Mouse (Mus musculus) heart, postnatal 0 days (tissue): Measurements from ENCODE around the gene 4933403O08Rik. TPM values are rescaled to one million over a fixed set of nuclear protein-coding genes. Genes with fewer than 3 reads are reported as not detected.

Experiments
- ATAC-seq: fragments of 200-750 bp; cut with Nextera tagmentation; 2 replicates; pipeline ENCODE4 v1.8.0; 2017; ENCODE audit warnings: low read depth, moderate number of reproducible peaks, moderate library complexity; ENCODE audit not compliant: insufficient read depth
- DNase-seq: peaks from one replicate; pipeline ENCODE4 v3.0.0-alpha.2; 2016; ENCODE audit warnings: low spot score
- H3K27ac ChIP-seq: fragments of 300-500 bp; sonication (generic); 2 replicates; pipeline ENCODE4 v1.5.1; 2014; ENCODE audit warnings: low read depth, mild to moderate bottlenecking
- H3K27me3 ChIP-seq: fragments of 300-500 bp; sonication (generic); 2 replicates; pipeline ENCODE4 v1.6.1; 2014; ENCODE audit warnings: low read length, mixed read lengths; ENCODE audit not compliant: control insufficient read depth, insufficient read depth
- H3K36me3 ChIP-seq: fragments of 300-500 bp; sonication (generic); replicated peaks from 2 replicates; pipeline ENCODE4 v1.6.1; 2014; ENCODE audit warnings: low read length, mixed read lengths; ENCODE audit not compliant: control insufficient read depth, insufficient read depth
- H3K4me1 ChIP-seq: fragments of 300-500 bp; sonication (generic); 2 replicates; pipeline ENCODE4 v1.6.1; 2014; ENCODE audit warnings: antibody characterized with exemption; ENCODE audit not compliant: control insufficient read depth, insufficient read depth
- H3K4me2 ChIP-seq: fragments of 300-500 bp; sonication (generic); 2 replicates; pipeline ENCODE4 v1.6.1; 2014; ENCODE audit warnings: low read depth, mild to moderate bottlenecking, low read length, moderate library complexity
- H3K4me3 ChIP-seq: fragments of 300-500 bp; sonication (generic); 2 replicates; pipeline ENCODE4 v1.5.1; 2014; ENCODE audit warnings: low read depth, low read length
- H3K9ac ChIP-seq: fragments of 300-500 bp; sonication (generic); replicated peaks from 2 replicates; pipeline ENCODE4 v1.6.1; 2014; ENCODE audit warnings: low read depth, low read length, mixed read lengths
- H3K9me3 ChIP-seq: fragments of 300-500 bp; sonication (generic); replicated peaks from 2 replicates; pipeline ENCODE4 v1.6.1; 2016; ENCODE audit warnings: low read length; ENCODE audit not compliant: control insufficient read depth
- CTCF ChIP-seq: IDR thresholded peaks from 2 replicates; pipeline ENCODE4 v1.5.1; 2016; ENCODE audit warnings: antibody characterized with exemption, control low read depth, low read depth
- EP300 ChIP-seq: IDR thresholded peaks from 2 replicates; pipeline ENCODE4 v1.6.1; 2016; ENCODE audit warnings: antibody characterized with exemption, low read depth
- WGBS: fragments of 180-500 bp; shearing (Covaris S2); extraction: QIAGEN DNeasy Blood & Tissue Kit; methylation state at CpG from one replicate; pipeline ENCODE4 v1.1.7; 2014; 5-methylcytosine and 5-hydroxymethylcytosine counted together
- polyA plus RNA-seq: library from polyadenylated mRNA; unstranded; fragments of >200 nt; fragmentation: Nextera tagmentation; extraction: Ambion mirVana; gene quantifications from 2 replicates; pipeline ENCODE4 v1.2.1, GENCODE M21; 2015
- total RNA-seq: library from RNA; depleted of rRNA; stranded (reverse); fragments of >200 nt; gene quantifications from 2 replicates; pipeline ENCODE4 v1.2.3, GENCODE M21; 2014; ENCODE audit warnings: low replicate concordance; rRNA removed

4933403O08Rik gene
- total RNA-seq (not detected in 2 replicates), polyA plus RNA-seq (not detected in 2 replicates)

GRCm38 (mm10) chrX:112238749-112239148 is at the start of gene 4933403O08Rik:
TSS of gene 4933403O08Rik (plus strand) at chrX:112239049.
- Histone ChIP-seq H3K27me3 (no peaks in the 10 kb centered on the region), H3K36me3 (no peaks in the 10 kb centered on the region), H3K9ac (no peak within 1 kb of the TSS), H3K4me1 (no peaks in the 10 kb centered on the region), H3K9me3 (no peaks in the 10 kb centered on the region), H3K4me2 (no peak within 1 kb of the TSS), H3K27ac (no peak within 1 kb of the TSS), H3K4me3 (no peak within 1 kb of the TSS)
- TF ChIP-seq CTCF = no peak
- no peak for TF ChIP-seq EP300
- ATAC-seq (no peak), DNase-seq (no peak)
- WGBS = 89% methylated on average over 3 of the region's 3 CpGs

GRCm38 (mm10) chrX:112242916-112243315 is 4.1 kb downstream of the 4933403O08Rik start:
- WGBS = 62% methylated on average over 1 of the region's 1 CpGs
- H3K36me3 ChIP-seq = no peaks in the 10 kb centered on the region
- H3K9me3 ChIP-seq = no peaks in the 10 kb centered on the region
- no peaks in the 10 kb centered on the region for H3K4me1 ChIP-seq
- H3K27ac ChIP-seq = no peak overlapping the region
- no peak for DNase-seq
- H3K27me3 ChIP-seq = no peaks in the 10 kb centered on the region
- H3K9ac ChIP-seq = no peak overlapping the region
- no peak for TF ChIP-seq EP300
- TF ChIP-seq CTCF = no peak
- no peak for ATAC-seq
- H3K4me3 ChIP-seq = no peak overlapping the region
- H3K4me2 ChIP-seq = no peak overlapping the region

GRCm38 (mm10) chrX:112255513-112255912 is 16.7 kb downstream of the 4933403O08Rik start:
- Histone ChIP-seq H3K4me1 (no peaks in the 10 kb centered on the region), H3K4me3 (no peak overlapping the region), H3K9ac (no peak overlapping the region), H3K27me3 (no peaks in the 10 kb centered on the region), H3K36me3 (no peaks in the 10 kb centered on the region), H3K4me2 (no peak overlapping the region), H3K9me3 (no peaks in the 10 kb centered on the region), H3K27ac (no peak overlapping the region)
- TF ChIP-seq CTCF (no peak), EP300 (no peak)
- ATAC-seq = 0 out of 2 replicates have a peak, but pooled peaks have one; percentile 41
- WGBS = 38% methylated on average over 2 of the region's 2 CpGs
- no peak for DNase-seq

GRCm38 (mm10) chrX:112273550-112273949 is 34.7 kb downstream of the 4933403O08Rik start:
- no peaks in the 10 kb centered on the region for H3K4me1 ChIP-seq
- no peaks in the 10 kb centered on the region for H3K27me3 ChIP-seq
- TF ChIP-seq CTCF (no peak), EP300 (no peak)
- no peak overlapping the region for H3K4me3 ChIP-seq
- ATAC-seq (no peak), DNase-seq (no peak)
- no peak overlapping the region for H3K9ac ChIP-seq
- no peak overlapping the region for H3K4me2 ChIP-seq
- no peaks in the 10 kb centered on the region for H3K36me3 ChIP-seq
- H3K27ac ChIP-seq = no peak overlapping the region
- H3K9me3 ChIP-seq = no peaks in the 10 kb centered on the region
- WGBS = 67% methylated on average over 1 of the region's 1 CpGs

Other genes starting within 250 kb of the 4933403O08Rik start
- gene Tex16, start 228.0 kb upstream of the 4933403O08Rik start, total RNA-seq = not detected in 2 replicates
- 0.12 TPM in 1 of 2 replicates, not detected in the other for gene Tex16, start 228.0 kb upstream of the 4933403O08Rik start, polyA plus RNA-seq
- gene Apool, start 72.3 kb downstream of the 4933403O08Rik start, total RNA-seq = 36.0 and 47.7 TPM in 2 replicates
- 97.9 and 101 TPM in 2 replicates for gene Apool, start 72.3 kb downstream of the 4933403O08Rik start, polyA plus RNA-seq
- not detected in 2 replicates for gene Satl1, start 167.7 kb downstream of the 4933403O08Rik start, total RNA-seq
- gene Satl1, start 167.7 kb downstream of the 4933403O08Rik start, polyA plus RNA-seq = not detected in 2 replicates